Mouse (Mus musculus): ENCODE results near the gene Ankle1.

DNA sequence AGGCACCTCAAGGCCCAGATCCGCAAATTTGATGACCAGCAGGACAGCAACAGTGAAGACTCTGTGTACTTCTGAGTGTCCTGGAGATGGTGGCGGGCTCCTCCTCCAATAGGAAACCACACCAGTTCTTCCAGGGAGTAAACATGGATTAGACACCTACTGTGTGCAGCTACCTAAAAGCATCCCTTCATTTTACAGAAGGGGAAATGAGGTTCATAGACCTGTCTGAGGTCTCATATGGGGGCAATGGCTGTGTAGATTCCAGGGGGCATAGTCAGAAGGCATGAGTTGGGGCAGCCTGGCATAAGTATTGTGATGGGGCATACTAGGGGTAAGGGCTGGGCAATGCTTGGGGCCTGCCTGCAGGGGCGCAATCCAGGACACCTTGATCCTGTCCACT lies 32.8 kb upstream of the Ankle1 start:
- no peak for TF ChIP-seq CTCF (IDR thresholded peaks at IDR 0.05; ENCODE audit: extremely low read depth, insufficient read depth, low read length)
- TF ChIP-seq POLR2A (IDR thresholded peaks at IDR 0.05; ENCODE audit: extremely low read depth, insufficient read depth, low read length) = no peak
